Mouse (Mus musculus) E14TG2a.4 (cell line): Measurements from ENCODE around the gene Golt1b.
"Not testable (repeated sequence)": the region's sequence is repeated elsewhere in the genome, so short reads cannot be mapped to it uniquely, and the experiment has no call there.

Source experiments
- H3K27me3 ChIP-seq: 2 replicates; pipeline ENCODE4 v1.6.1; 2014; ENCODE audit warnings: low read length, control low read depth; ENCODE audit not compliant: insufficient read depth
- H3K36me3 ChIP-seq: 2 replicates; pipeline ENCODE4 v1.6.1; 2014; ENCODE audit warnings: low read length, control low read depth; ENCODE audit not compliant: insufficient read depth
- H3K4me1 ChIP-seq: replicated peaks from 2 replicates; pipeline ENCODE4 v1.6.1; 2014; ENCODE audit warnings: low read depth, low read length, control low read depth
- H3K4me3 ChIP-seq: replicated peaks from 2 replicates; pipeline ENCODE4 v1.5.1; 2014; ENCODE audit warnings: mild to moderate bottlenecking, low read length
- H3K9me3 ChIP-seq: 2 replicates; pipeline ENCODE4 v1.6.1; 2014; ENCODE audit warnings: low read length, control low read depth
- CTCF ChIP-seq: conservative IDR thresholded peaks from 2 replicates; pipeline ENCODE4 v1.5.1; 2014; ENCODE audit warnings: low read length
- NANOG ChIP-seq: IDR thresholded peaks from 2 replicates; pipeline ENCODE4 v1.6.1; 2014; ENCODE audit warnings: borderline replicate concordance, low read length, mixed read lengths
- POU5F1 ChIP-seq: IDR thresholded peaks from 2 replicates; pipeline ENCODE4 v1.6.1; 2014; ENCODE audit warnings: low read length, borderline replicate concordance

Golt1b gene

DNA sequence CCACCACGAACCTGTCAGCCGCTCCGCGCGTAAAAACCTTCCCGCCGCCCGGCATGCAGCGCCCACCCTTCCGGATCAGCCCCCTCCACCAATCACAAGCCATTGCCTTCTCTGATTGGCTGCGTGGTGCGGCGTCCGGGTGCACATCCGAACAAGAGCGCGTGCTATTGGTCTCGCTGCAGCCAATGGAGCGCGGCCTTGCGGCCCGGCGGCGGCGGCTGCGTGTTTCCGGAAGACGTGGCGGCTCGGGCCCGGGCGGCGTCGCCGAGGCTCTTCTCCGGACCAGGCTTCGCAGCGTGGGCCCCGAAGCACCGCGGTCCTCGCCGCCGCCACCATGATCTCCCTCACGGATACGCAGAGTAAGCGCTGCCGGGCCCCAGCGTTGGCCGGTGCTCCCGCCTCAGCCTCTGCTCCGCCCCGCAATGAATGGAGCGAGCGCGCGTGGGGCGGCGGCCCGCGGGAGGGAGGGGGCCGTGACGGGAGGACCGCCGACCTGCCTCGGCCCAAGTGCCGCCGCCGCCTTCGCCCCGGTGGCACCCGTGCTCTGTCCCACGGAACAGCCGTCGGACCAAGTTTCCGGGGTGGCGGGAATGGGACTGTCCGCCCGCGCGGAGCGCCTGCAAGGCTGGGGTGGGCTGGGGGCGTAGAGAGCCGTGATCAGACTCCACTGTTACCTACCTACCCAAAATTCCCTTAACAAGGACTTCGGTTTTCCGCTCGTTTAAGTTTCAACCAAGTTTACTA is at the start of gene Golt1b, which contains the start of gene Recql:
Gene Golt1b (plus strand): TSS at position 211 of the 744 bp plus-strand sequence.
Gene Recql (minus strand): TSS at position 77 of the 744 bp plus-strand sequence.
- peaks cover 37% of the 10 kb centered on the region for H3K36me3 ChIP-seq
- H3K4me3 ChIP-seq = peak within 1 kb of the TSS; percentile 95
- H3K27me3 ChIP-seq = no peaks in the 10 kb centered on the region
- H3K4me1 ChIP-seq = peaks cover 48% of the 10 kb centered on the region
- no peaks in the 10 kb centered on the region for H3K9me3 ChIP-seq
- TF ChIP-seq CTCF (no peak), POU5F1 (no peak), NANOG (no peak)

DNA sequence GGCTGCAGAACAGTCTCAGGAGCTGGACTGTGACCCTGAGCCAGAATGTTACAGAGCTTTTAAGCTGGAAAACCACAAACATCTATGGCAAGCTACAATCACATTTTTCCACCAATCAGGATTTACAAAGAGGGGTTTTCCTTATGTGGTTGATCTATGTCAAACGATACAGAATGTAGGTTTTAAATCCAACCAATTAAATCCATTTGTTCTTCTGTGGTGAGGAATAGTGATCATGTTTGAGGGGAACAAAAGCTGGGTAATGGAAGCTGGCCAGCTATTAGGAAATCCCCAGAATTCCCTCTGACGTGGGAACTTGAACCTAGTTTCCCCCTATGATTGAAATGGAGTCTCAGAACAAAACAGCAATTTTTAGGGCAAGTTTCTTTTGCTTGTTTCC is 48.1 kb upstream of the Golt1b start:
- Histone ChIP-seq H3K36me3 (no peaks in the 10 kb centered on the region), H3K9me3 (no peaks in the 10 kb centered on the region), H3K27me3 (no peaks in the 10 kb centered on the region), H3K4me1 (no peaks in the 10 kb centered on the region), H3K4me3 (no peak overlapping the region)
- no peak for TF ChIP-seq POU5F1
- TF ChIP-seq CTCF = no peak
- TF ChIP-seq NANOG = no peak

DNA sequence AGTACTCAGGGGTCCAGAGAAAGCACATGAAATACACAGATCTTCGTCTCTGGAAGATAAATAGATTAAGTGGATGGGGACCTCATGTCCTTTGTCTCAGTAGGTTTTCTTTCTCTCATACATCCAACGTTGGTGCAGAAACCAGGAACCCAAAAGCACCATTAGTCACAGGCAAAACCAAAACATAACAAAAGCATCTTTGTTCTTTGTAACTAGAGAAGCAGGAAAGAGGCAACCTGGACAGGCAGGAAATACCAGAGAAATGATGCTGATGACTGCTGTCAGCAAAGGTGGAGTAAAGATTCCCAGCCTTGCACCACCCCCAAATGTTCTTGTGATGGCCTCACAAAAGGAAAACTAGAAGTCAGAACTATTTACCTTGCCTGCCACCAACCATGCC is 47.4 kb upstream of the Golt1b start:
- H3K36me3 ChIP-seq = no peaks in the 10 kb centered on the region
- H3K27me3 ChIP-seq = no peaks in the 10 kb centered on the region
- H3K4me1 ChIP-seq = no peaks in the 10 kb centered on the region
- TF ChIP-seq POU5F1 (no peak), NANOG (no peak), CTCF (no peak)
- no peak overlapping the region for H3K4me3 ChIP-seq
- H3K9me3 ChIP-seq = no peaks in the 10 kb centered on the region

DNA sequence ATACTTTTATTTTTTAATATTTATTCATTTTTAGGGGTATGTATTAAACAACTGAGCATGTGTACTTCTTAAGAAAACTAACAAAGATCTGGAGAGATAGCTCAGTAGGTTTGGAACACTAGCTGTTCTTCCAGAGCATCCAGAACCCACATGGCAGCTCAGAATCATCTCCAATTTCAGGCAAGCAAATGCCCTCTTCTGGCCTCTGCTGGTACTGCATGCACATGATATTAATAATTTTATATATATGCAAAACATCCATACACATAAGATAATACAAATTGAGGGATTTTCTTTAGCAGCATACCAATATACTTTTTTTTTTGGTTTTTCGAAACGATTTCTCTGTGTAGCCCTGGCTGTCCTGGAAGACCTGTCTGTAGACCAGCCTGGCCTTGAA is 43.5 kb upstream of the Golt1b start:
- H3K4me1 ChIP-seq = peaks cover 16% of the 10 kb centered on the region
- TF ChIP-seq CTCF = peak; percentile 84
- TF ChIP-seq POU5F1 = no peak
- TF ChIP-seq NANOG = no peak
- peaks cover 2% of the 10 kb centered on the region; the same call in 1 of the 2 replicates for H3K36me3 ChIP-seq
- no peaks in the 10 kb centered on the region for H3K9me3 ChIP-seq
- no peaks in the 10 kb centered on the region for H3K27me3 ChIP-seq
- H3K4me3 ChIP-seq = no peak overlapping the region

DNA sequence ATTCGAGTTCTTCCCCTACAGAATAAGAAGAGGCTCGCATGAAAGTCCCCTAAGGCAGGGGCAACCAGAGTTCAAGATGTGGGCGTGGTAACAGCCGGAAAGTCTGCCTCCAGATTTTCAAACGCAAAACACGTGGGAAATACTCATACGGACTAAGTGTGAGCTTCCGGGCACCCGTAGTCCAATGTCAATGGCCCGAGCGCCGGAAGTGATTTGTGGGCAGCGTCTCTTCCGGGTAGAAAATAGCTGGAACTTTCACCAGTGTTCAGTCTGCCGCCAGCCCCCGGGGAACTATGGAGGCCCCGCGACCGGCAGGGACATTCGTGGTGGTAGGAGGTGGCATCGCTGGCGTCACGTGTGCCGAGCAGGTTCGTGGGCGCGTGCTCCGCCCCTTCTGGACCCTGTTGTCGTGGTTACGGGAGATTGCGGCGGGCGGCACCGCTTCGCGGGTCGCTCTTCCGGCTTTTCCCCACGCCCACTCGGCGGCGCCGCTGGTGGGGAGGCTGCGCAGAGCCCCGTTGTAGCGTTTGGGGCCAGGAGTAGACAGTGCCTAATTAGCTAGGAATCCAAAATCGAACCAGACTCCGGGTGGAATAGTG is 41.5 kb upstream of the Golt1b start, which contains the start of gene Pyroxd1:
Gene Pyroxd1 (plus strand): TSS at position 215 of the 599 bp plus-strand sequence.
- Histone ChIP-seq H3K4me3 (peak within 1 kb of the TSS; percentile 90), H3K9me3 (no peaks in the 10 kb centered on the region), H3K36me3 (peaks cover 20% of the 10 kb centered on the region; the same call in 1 of the 2 replicates), H3K27me3 (no peaks in the 10 kb centered on the region), H3K4me1 (peaks cover 16% of the 10 kb centered on the region)
- no peak for TF ChIP-seq NANOG
- no peak for TF ChIP-seq POU5F1
- TF ChIP-seq CTCF = no peak

DNA sequence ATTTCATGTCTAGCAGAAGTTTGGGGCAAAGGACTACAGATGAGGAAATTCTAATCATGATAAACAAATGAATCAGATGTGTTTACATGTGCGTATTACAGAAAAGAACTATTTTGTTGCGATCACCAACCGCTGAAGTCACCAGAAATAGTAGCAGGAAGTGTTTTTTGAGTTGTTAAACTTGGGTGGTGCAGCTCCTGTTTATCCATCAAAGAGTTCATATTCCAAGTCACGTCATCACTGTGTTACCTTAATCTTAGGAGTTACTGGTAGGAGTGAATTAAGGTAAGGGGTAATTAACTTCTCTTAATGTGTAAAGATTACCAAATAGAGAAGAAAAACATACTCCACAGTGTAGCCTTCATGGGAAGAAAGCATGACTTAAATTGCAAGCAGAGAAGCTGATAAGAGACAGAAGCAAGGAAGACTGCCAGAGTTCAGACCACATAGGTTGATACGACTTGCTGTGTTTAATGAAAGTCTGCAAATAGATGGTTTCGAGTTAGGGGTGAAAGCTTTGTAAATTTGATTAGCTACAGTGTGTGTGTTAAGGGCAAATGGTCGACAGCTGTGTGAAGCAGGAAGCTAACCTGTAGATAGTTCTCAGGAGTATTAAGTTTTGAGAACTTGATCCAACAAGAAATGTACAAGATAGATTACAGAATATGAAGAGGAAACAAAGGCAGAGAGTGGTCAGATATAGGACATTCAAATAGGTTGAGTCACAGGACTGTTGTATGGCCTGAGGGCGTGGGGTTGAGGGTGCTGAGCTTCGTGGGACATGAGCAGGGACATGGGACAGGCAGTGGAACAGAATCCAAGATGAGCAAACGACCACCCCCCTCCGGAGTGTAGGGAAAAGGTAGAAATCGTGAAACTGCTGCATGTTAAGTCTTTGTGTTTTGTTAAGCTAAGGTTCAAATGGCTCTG is 40.6 kb upstream of the Golt1b start:
- Histone ChIP-seq H3K4me1 (peaks cover 16% of the 10 kb centered on the region), H3K27me3 (no peaks in the 10 kb centered on the region), H3K4me3 (peak overlapping the region; percentile 90), H3K36me3 (peaks cover 28% of the 10 kb centered on the region), H3K9me3 (no peaks in the 10 kb centered on the region)
- TF ChIP-seq CTCF (no peak), NANOG (no peak), POU5F1 (no peak)

DNA sequence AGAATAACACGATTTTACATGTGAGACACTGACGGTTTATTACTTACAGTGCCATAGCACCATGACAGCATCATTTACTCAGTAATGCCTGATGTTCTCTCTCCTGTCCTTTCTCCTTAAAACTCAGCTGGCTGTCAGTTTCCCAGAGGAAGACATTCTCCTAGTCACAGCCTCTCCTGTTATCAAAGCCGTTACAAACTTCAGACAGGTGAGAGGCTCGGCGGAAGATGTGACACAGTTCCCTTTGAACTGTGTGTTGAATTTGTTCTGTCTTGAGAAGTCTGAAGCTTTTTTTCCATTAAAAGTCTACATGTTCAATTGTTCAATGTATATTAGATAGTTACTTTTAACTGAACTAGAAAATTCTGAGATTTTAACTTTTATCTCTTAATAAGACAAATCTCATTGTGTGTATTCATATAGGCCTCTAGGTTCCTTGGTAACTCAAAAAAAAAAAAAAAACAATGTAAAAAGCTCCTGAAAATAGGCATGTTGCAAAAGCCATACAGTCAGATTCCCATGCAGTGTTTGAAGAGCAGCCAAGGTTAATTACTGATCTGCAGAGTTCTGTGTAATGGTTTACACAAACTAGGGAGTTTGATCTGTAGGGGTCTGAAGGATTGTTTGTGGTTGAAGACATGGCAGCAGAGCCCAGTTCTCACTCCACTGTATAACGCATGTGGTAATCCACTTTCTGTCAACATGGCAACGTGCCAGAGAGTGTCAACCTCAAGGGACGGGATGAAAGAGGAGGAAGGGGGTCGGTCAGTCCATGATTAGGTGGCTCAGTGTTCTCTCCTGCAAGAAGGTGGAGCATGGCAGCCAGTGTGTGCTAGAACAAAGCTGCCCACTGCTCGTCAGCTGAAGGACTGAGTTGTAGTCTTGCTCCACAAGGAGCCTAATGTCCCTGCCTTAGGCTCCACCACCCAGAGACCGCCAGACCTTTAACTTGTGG is 39.3 kb upstream of the Golt1b start:
- TF ChIP-seq NANOG = no peak
- no peak for TF ChIP-seq POU5F1
- no peak for TF ChIP-seq CTCF
- no peaks in the 10 kb centered on the region for H3K27me3 ChIP-seq
- peaks cover 40% of the 10 kb centered on the region for H3K36me3 ChIP-seq
- no peaks in the 10 kb centered on the region for H3K9me3 ChIP-seq
- peaks cover 16% of the 10 kb centered on the region for H3K4me1 ChIP-seq
- no peak overlapping the region for H3K4me3 ChIP-seq

DNA sequence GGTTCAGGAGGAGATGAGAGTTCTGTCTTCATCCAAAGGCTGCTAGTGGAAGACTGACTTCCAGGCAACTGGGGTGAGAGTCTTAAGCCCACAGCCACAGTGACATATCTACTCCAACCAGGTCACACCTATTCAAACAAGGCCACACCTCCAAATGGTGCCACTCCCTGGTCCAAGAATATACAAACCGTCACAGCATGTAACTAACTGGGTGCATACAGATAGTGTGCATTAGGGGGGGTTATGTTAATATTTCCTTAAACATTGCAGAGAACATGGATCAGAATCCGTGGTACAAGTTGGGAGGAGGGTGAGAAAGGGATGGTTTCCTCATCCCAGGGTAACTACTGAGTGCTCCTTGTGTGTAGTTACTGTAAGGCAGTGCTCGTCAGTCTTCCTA is 34.9 kb upstream of the Golt1b start:
- not testable (repeated sequence) for H3K4me3 ChIP-seq, H3K4me1 ChIP-seq, H3K9me3 ChIP-seq, H3K27me3 ChIP-seq
- H3K36me3 ChIP-seq = peaks cover 67% of the 10 kb centered on the region
